Mouse (Mus musculus) midbrain, embryonic 13.5 days (tissue): ENCODE data around the gene Pfpl. TPM values are rescaled to one million over a fixed set of nuclear protein-coding genes. Genes with fewer than 3 reads are reported as not detected.
A peak's percentile ranks its signal among the peaks of the same experiment; 100 is the strongest.

Source experiments
- ATAC-seq: fragments of 200-750 bp; cut with Nextera tagmentation; 2 replicates; pipeline ENCODE4 v1.8.0; 2017; ENCODE audit warnings: mild to moderate bottlenecking, moderate TSS enrichment, moderate library complexity
- H3K27ac ChIP-seq: fragments of 300-500 bp; sonication (generic); 2 replicates; pipeline ENCODE4 v1.5.1; 2015; ENCODE audit warnings: inconsistent platforms, mild to moderate bottlenecking, moderate library complexity
- H3K27me3 ChIP-seq: fragments of 300-500 bp; sonication (generic); 2 replicates; pipeline ENCODE4 v1.6.1; 2015; ENCODE audit warnings: mild to moderate bottlenecking, inconsistent platforms
- H3K36me3 ChIP-seq: fragments of 300-500 bp; sonication (generic); 2 replicates; pipeline ENCODE4 v1.6.1; 2015; ENCODE audit warnings: mild to moderate bottlenecking, inconsistent platforms
- H3K4me1 ChIP-seq: fragments of 300-500 bp; sonication (generic); replicated peaks from 2 replicates; pipeline ENCODE4 v1.6.1; 2015; ENCODE audit warnings: inconsistent platforms
- H3K4me2 ChIP-seq: fragments of 300-500 bp; sonication (generic); replicated peaks from 2 replicates; pipeline ENCODE4 v1.6.1; 2015; ENCODE audit warnings: moderate library complexity, mild to moderate bottlenecking, inconsistent platforms
- H3K4me3 ChIP-seq: fragments of 300-500 bp; sonication (generic); replicated peaks from 2 replicates; pipeline ENCODE4 v1.5.1; 2015; ENCODE audit warnings: mild to moderate bottlenecking, inconsistent platforms
- H3K9ac ChIP-seq: fragments of 300-500 bp; sonication (generic); replicated peaks from 2 replicates; pipeline ENCODE4 v1.6.1; 2015; ENCODE audit warnings: mild to moderate bottlenecking, inconsistent platforms
- H3K9me3 ChIP-seq: fragments of 300-500 bp; sonication (generic); 2 replicates; pipeline ENCODE4 v1.6.1; 2016; ENCODE audit warnings: mild to moderate bottlenecking, inconsistent platforms
- WGBS: fragments of 180-500 bp; shearing (Covaris S2); methylation state at CpG from one replicate; pipeline ENCODE4 v1.1.7; 2015; 5-methylcytosine and 5-hydroxymethylcytosine counted together
- polyA plus RNA-seq: library from polyadenylated mRNA; unstranded; fragments of >200 nt; fragmentation: Nextera tagmentation; extraction: Ambion mirVana; gene quantifications from 2 replicates; pipeline ENCODE4 v1.2.1, GENCODE M21; 2015

Pfpl gene
- polyA plus RNA-seq, 1 experiment from 2014 or later: not detected

DNA sequence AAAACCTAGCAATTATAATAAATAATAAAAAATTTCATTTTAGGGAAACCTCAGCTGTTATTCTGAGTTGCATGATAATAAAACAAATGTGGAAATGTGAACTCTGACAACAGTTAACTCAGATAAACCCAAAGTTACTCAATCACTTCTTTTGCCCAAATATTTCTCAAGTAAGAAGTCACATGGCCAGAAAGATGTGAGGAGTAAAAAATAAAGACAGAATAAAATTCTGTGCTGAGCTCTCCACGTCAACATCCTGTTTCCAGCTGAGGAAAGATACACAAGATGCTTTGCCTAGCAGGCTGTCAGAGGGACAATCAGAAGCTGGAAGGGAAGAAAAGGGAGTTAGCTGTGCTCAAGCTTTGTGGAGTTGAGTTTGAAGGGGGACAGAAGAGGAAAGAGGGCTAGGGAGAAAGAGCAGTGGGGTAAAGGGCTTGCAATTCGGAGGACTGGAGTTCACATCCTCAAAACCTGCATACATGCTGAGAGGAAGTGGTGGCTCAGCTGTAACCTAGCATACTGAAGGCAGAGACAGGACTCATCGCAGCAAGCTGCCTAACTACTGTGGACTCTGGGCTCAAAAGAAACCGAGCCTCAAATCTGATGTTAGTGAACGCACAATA is 12.5 kb downstream of the Pfpl start:
- no peak for ATAC-seq
- H3K27me3 ChIP-seq: no peaks in the 10 kb centered on the region
- H3K4me2 ChIP-seq: no peak overlapping the region
- WGBS: 74% methylated on average over 5 of the region's 5 CpGs
- no peaks in the 10 kb centered on the region for H3K36me3 ChIP-seq
- H3K4me1 ChIP-seq: no peaks in the 10 kb centered on the region
- no peak overlapping the region for H3K4me3 ChIP-seq
- no peak overlapping the region for H3K27ac ChIP-seq
- no peak overlapping the region for H3K9ac ChIP-seq
- no peaks in the 10 kb centered on the region for H3K9me3 ChIP-seq

DNA sequence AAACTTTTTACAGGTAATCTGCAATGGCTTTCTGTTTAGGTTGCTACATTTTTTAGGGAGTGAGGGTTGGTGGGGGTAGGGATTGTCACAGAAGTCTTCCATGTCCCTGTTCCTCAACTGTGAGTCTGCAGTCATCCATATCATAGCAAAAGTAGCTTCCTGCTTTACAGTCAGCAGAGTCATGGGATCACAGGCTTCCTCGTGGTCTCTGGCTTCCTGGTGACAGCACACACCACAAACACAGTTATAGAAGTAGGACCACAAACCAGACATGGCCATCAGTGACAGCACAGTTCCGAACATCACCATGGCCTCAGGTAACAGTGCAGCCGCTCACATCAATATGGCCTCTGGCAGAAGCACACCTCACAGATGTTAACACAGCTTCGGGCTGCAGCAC is 14.9 kb downstream of the Pfpl start:
- no peak overlapping the region for H3K9ac ChIP-seq
- no peak for ATAC-seq
- WGBS: 86% methylated on average over 4 of the region's 4 CpGs
- H3K4me2 ChIP-seq: no peak overlapping the region
- H3K4me1 ChIP-seq: no peaks in the 10 kb centered on the region
- no peaks in the 10 kb centered on the region for H3K9me3 ChIP-seq
- H3K4me3 ChIP-seq: no peak overlapping the region
- no peak overlapping the region for H3K27ac ChIP-seq
- no peaks in the 10 kb centered on the region for H3K27me3 ChIP-seq
- no peaks in the 10 kb centered on the region for H3K36me3 ChIP-seq

DNA sequence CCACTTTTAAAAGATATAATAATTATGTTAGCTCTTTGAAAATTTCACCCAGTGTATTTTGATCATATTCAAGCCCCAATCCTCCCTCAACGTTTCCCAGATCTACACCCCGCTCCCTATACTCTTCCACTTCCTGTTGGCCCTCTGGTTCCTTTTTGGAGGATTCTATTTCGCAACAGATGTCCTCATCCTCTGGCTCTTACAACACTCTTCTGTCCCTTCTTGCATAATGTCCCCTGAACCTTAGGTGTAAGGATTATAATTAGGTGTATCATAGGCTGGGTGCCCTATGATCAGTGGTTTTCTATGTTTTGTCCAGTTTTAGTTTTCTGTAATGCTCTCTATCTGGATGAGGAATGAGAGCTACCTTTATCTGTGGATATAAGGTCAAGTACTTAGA is 17.3 kb downstream of the Pfpl start:
- Histone ChIP-seq H3K4me3 (no peak overlapping the region), H3K4me1 (no peaks in the 10 kb centered on the region), H3K36me3 (no peaks in the 10 kb centered on the region), H3K27ac (no peak overlapping the region), H3K9me3 (no peaks in the 10 kb centered on the region), H3K27me3 (no peaks in the 10 kb centered on the region), H3K9ac (no peak overlapping the region), H3K4me2 (no peak overlapping the region)
- ATAC-seq: no peak
- WGBS: 79% methylated on average over 3 of the region's 3 CpGs

DNA sequence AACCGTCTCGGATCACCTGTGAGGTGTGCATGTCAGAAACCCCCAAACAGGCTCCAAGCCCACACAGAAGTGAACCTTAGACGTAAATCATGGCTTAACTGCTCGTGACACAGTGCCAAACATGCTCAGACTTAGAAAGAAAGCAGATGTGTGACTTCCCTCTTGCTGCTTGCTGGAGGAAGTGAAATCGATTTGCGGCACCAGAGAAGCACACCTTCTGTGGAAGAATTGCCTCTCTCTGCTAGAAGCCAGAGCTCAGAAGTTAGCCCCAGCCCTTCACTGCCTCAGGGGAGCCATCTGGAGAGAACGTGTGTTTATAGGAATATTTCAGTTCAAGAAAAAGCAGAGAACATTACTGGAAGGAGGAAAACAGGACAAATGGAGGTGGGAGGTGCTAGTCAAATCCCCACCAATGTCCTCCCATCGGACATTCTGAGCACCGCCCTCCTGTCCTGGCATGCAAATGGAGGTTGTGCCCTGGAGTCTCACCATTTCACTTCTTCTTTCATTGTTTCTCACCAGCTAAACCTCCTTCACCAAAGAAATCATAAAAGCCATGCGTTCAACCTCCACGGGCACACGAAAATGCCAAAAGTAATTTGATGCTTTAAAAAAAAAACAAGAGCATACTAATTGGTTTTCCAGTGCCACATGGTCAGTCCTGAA is 29.8 kb downstream of the Pfpl start:
- no peak overlapping the region for H3K4me2 ChIP-seq
- no peak overlapping the region for H3K4me3 ChIP-seq
- H3K27ac ChIP-seq: no peak overlapping the region
- no peaks in the 10 kb centered on the region for H3K9me3 ChIP-seq
- H3K9ac ChIP-seq: no peak overlapping the region
- no peaks in the 10 kb centered on the region for H3K36me3 ChIP-seq
- H3K27me3 ChIP-seq: no peaks in the 10 kb centered on the region
- ATAC-seq: no peak
- no peaks in the 10 kb centered on the region for H3K4me1 ChIP-seq
- 88% methylated on average over 12 of the region's 12 CpGs for WGBS

DNA sequence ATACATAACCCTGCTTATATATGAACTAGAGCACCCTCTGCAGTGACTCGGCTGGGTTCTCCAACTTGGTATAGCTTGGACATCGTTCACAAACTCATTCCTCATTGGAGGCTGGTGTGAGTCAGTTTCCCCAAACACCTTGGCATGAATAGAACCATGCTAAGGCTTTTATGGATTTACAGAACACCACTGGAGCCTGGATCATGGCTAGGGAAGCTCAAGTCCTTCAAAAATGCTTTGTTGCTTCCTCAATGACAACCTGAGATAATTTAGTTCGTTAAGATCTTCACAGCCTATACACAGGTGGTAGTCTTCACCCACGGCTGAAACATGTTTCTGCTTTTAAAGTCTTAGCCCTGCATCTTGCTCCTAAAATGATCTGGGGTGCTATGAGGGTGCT is 31.8 kb downstream of the Pfpl start:
- H3K4me3 ChIP-seq: no peak overlapping the region
- ATAC-seq: no peak
- H3K36me3 ChIP-seq: no peaks in the 10 kb centered on the region; the same call in 1 of the 2 replicates
- H3K27me3 ChIP-seq: no peaks in the 10 kb centered on the region
- H3K4me1 ChIP-seq: no peaks in the 10 kb centered on the region
- 92% methylated on average over 4 of the region's 4 CpGs for whole genome bisulfite sequencing
- H3K9me3 ChIP-seq: no peaks in the 10 kb centered on the region
- no peak overlapping the region for H3K9ac ChIP-seq
- H3K27ac ChIP-seq: no peak overlapping the region
- no peak overlapping the region for H3K4me2 ChIP-seq

DNA sequence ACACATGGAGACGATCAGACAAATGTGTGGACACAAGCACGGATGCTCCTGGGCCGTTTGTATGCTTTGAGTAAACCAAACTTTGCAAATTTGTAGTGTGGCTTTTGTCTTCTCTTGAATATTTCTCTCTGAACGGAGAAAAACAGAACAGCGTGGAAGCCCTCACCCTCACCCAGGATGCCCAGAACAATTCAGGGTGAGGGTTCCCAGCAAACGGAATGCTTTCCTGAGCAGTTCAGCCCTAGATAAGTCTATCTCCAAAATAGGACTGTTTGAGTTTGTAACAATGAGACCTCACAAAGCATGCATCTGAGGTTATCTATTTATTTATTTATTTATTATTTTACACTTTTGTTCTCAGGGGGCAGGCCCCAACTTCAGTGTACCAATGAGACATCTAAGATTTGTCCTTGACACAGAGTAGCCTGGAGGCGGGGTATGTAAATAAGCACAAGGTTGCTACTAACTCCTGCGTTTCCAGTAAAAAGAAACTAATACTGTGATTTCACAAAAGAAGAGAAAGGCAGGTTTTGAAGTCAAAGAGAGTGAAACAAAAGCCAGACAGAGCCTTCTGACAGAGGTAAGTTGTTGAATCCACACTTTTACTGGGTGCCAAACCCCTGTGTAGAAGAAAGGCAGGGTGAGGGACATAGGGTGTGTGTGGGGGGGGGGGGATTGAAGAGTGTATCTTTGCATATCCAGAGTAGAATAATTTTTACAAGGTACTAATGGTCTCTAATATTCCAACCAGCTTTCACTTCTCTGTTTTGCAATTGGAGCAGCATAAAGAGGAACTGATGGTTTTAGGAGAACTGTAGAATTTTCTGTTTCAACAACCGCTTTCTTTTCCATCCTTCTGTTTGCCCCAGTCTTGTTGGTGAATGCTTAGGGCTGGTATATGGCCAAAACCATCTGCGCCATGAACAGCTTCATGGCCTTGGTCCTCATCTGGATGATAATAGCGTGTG is 32.9 kb downstream of the Pfpl start, which contains the start of gene Mpeg1:
TSS of gene Mpeg1 (plus strand) at position 498 of the 968 bp plus-strand sequence.
- no peak within 1 kb of the TSS for H3K9ac ChIP-seq
- no peak within 1 kb of the TSS for H3K27ac ChIP-seq
- H3K4me3 ChIP-seq: no peak within 1 kb of the TSS
- no peaks in the 10 kb centered on the region for H3K4me1 ChIP-seq
- H3K9me3 ChIP-seq: no peaks in the 10 kb centered on the region
- H3K36me3 ChIP-seq: no peaks in the 10 kb centered on the region; the same call in 1 of the 2 replicates
- 84% methylated on average over 11 of the region's 11 CpGs for WGBS
- no peak for ATAC-seq
- no peak within 1 kb of the TSS for H3K4me2 ChIP-seq
- no peaks in the 10 kb centered on the region for H3K27me3 ChIP-seq

DNA sequence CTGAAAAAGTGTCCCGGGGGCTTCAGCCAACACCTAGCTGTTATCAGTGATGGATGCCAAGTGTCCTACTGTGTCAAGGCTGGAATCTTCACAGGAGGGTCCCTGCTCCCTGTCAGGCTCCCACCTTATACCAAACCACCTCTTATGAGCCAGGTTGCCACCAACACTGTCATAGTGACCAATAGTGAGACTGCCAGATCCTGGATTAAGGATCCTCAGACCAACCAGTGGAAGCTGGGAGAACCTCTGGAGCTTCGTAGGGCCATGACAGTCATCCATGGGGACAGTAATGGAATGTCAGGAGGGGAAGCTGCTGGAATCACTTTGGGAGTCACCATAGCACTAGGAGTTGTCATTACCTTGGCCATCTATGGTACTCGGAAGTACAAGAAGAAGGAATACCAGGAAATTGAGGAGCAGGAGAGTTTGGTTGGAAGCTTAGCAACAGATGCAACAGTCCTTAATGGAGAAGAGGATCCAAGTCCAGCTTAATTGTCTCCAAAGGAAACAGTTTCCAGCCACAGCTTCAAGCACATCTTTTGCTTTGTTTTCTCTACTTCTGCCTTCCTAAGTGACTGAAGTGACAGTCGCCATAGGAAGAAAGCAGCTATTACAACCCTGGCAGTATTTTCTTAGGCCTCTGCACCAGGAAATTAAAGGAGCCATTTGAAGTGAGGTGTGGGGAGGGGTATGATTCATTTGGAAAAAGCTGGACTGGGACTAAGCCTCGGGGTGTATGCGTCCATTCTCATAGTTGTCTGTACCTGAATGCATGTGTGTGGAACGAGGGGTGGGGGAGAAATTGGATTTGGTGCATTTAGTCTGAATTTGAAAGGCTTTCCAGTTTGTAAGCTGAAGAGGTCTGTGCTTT is 35.4 kb downstream of the Pfpl start:
- Histone ChIP-seq H3K36me3 (peaks cover 14% of the 10 kb centered on the region), H3K4me3 (no peak overlapping the region), H3K27ac (no peak overlapping the region), H3K4me2 (no peak overlapping the region), H3K9me3 (no peaks in the 10 kb centered on the region), H3K9ac (no peak overlapping the region), H3K27me3 (no peaks in the 10 kb centered on the region), H3K4me1 (0 out of 2 replicates have a peak, but pooled peaks cover 3% of the 10 kb centered on the region)
- ATAC-seq: no peak
- 65% methylated on average over 7 of the region's 7 CpGs for WGBS

DNA sequence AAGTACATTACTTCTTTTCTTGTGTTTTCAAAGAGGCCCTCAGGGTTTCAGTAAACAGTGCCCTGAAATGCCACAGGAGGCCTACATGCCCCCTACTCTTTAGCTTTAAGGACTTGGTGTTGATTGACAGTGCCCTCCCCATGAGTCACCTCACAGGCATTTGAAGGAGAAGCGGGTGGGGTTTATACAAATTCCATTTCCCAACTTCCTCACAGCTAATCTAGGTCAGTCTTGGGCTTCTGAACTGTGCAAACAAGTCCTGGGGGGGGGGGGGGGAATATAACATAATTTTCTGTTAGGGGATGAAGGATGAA is 36.0 kb downstream of the Pfpl start:
- WGBS: 29% methylated on average over 1 of the region's 1 CpGs
- Histone ChIP-seq H3K36me3 (peaks cover 20% of the 10 kb centered on the region), H3K27me3 (no peaks in the 10 kb centered on the region), H3K27ac (no peak overlapping the region), H3K9me3 (no peaks in the 10 kb centered on the region), H3K9ac (no peak overlapping the region), H3K4me1 (0 out of 2 replicates have a peak, but pooled peaks cover 3% of the 10 kb centered on the region), H3K4me2 (no peak overlapping the region), H3K4me3 (no peak overlapping the region)
- 0 out of 2 replicates have a peak, but pooled peaks have one; percentile 19 for ATAC-seq

DNA sequence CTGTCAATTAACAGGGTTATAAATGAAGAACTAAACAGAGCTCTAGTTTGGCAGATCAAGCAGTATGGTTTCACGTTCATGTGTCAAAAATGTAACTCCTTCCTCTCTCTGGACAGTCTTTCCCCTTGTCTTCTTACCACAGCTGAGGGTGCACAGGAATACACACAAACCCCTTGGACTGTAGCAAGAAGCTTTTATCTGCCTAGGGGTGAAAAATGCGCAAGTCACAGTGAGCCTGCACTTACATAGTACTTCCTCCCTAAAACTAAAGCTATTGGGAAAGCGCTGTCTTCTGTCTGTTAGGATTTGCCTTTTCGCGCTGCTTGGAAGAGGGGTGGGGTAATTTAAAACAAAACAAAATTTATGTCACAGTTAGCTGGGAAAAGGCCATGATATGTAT is 36.4 kb downstream of the Pfpl start:
- no peak for ATAC-seq
- Histone ChIP-seq H3K27ac (no peak overlapping the region), H3K27me3 (no peaks in the 10 kb centered on the region), H3K4me3 (no peak overlapping the region), H3K36me3 (peaks cover 25% of the 10 kb centered on the region), H3K4me1 (0 out of 2 replicates have a peak, but pooled peaks cover 3% of the 10 kb centered on the region), H3K9me3 (no peaks in the 10 kb centered on the region), H3K9ac (no peak overlapping the region), H3K4me2 (no peak overlapping the region)
- 85% methylated on average over 5 of the region's 5 CpGs for WGBS

DNA sequence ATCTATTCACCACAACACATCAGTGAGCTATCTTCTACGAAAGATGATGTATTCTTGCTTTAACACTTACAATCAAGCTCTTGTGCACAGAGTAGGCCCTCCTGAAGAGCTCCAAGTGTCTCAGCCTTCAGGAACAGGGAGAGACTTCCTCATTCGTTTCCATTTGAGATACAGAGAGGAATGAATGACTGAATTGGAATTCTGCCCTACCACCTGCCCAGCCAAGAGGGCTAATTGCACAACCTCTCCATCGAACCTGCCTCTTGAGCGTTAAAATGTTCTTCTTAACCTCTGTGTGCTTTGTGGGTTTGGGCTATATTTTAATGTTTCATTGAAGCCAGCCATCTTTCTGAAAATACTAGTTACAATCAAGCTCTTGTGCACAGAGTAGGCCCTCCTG is 37.0 kb downstream of the Pfpl start:
- no peaks in the 10 kb centered on the region for H3K9me3 ChIP-seq
- ATAC-seq: no peak
- no peak overlapping the region for H3K4me2 ChIP-seq
- no peak overlapping the region for H3K27ac ChIP-seq
- H3K4me1 ChIP-seq: 0 out of 2 replicates have a peak, but pooled peaks cover 3% of the 10 kb centered on the region
- H3K27me3 ChIP-seq: no peaks in the 10 kb centered on the region
- no peak overlapping the region for H3K4me3 ChIP-seq
- 86% methylated on average over 4 of the region's 4 CpGs for WGBS
- H3K9ac ChIP-seq: no peak overlapping the region
- peaks cover 30% of the 10 kb centered on the region for H3K36me3 ChIP-seq

DNA sequence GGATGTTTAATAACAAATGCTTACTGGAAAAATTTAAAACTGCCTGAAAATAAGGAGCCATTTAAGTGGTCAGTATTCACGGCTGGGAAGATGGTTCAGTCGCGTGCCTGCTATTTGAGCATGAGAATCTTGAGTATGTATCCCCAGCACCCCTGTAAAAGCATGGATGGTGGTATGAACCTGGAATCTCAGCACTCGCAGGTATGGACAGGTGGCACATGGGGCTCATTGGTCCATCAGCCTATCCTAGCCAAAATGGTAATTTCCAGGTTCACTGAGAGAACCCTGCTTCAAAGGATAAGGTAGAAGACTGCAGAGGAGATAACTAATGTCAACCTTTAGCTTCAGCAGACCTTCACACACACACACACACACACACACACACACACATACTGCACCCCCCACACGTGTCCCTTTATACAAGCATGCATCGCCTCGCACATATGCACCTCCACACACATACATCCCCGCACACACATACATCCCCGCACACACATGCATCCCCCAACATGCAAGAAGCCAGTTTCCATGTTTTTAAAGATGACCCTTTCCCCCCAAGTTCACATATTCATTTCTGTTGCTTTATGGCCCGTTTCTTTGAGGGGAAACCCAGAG is 37.9 kb downstream of the Pfpl start:
- no peak overlapping the region for H3K4me3 ChIP-seq
- no peaks in the 10 kb centered on the region for H3K9me3 ChIP-seq
- no peaks in the 10 kb centered on the region for H3K27me3 ChIP-seq
- H3K9ac ChIP-seq: no peak overlapping the region
- no peak overlapping the region for H3K27ac ChIP-seq
- 0 out of 2 replicates have a peak, but pooled peaks cover 3% of the 10 kb centered on the region for H3K4me1 ChIP-seq
- peak; percentile 69; the same call in 1 of the 2 replicates for ATAC-seq
- H3K4me2 ChIP-seq: no peak overlapping the region
- peaks cover 35% of the 10 kb centered on the region for H3K36me3 ChIP-seq
- WGBS: 94% methylated on average over 10 of the region's 10 CpGs
